Mouse (Mus musculus) heart, postnatal 10 days (tissue): Measurements from ENCODE around the gene Kcng1. TPM values are rescaled to one million over a fixed set of nuclear protein-coding genes. Genes with fewer than 3 reads are reported as not detected.
A peak's percentile ranks its signal among the peaks of the same experiment; 100 is the strongest.

ENCODE experiments used
- DNase-seq, 2 experiments: peaks; one replicate each; pipeline ENCODE4 v3.0.0; 2021
- intact Hi-C: fragments of 180-260 bp; cut with DNase I; formaldehyde crosslinking; loops from one replicate; pipeline ENCODE4 v1.15.1; 2025
- total RNA-seq, 2 experiments: library from RNA; stranded (reverse); gene quantifications; 2 replicates each; pipeline ENCODE4 v1.2.3; 2021

The Kcng1 gene
- total RNA-seq, 2 experiments from 2014 or later = 0.07 to 0.36 TPM

DNA sequence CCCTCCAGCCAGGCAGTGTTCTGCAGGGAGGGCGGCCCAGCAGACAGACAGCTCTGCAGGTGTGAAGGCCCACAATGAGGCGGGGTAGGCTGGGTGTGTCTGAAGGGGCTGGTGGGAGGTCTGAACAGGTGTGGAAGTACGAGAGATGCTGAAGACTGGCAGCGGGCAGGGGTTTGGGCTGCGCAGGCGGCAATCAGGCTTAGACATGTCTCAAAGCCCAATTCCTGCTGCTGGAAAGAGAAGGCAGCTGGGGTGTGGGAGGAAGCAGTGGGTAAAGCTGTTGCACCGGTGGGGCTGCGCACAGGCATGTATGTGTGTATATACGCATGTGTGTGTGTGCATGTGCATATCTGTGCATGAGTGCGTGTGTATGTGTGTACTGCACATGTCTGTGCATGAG, 20.6 kb downstream of the Kcng1 start:
- intact Hi-C loops = no loop called here
- no peak for DNase-seq

DNA sequence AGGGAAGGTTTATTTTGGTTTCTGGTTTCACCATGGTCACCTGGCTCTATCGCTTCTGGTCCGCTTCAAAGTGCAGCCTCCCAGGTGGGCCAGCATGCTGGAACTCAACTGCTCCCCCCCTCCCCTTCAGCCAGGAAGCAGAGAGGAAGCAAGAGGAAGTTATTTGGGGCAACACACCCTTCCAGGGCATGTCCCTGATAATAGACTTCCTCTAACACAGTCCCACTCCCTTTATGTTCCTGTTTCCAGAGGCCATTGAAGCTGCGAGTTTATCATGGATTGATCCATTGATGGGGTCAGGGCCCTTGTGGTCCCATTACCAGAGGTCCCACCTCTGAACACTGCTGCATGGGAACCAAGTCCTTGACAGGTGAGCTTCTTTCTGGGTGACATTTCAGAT, 21.4 kb downstream of the Kcng1 start:
- no peak for DNase-seq
- intact Hi-C loops = no loop called here

DNA sequence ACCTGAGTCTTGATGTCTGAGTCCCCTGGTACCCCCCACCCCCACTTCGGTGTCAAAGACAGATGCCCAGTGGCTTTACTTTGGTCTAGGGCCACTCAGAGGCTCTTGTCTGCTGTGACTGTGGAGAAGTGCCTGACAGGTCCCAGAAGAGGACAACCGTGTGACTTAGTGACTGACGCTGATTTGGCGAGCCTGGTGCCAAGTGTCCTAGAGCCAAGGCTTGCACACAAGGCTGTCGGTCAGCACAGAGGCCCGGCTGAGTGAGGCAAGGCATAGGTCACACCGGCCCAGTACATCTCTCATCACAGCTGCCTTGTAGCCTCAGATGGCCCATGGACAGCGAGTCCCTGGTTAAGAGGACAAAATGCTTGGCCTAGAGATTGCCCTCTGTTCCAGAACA, 22.5 kb downstream of the Kcng1 start:
- intact Hi-C loops = loop anchor here (10.0 kb wide), 1 partner anchor 366 kb away; no protein-coding TSS in a partner anchor
- DNase-seq = peak; percentile 18 to 24

DNA sequence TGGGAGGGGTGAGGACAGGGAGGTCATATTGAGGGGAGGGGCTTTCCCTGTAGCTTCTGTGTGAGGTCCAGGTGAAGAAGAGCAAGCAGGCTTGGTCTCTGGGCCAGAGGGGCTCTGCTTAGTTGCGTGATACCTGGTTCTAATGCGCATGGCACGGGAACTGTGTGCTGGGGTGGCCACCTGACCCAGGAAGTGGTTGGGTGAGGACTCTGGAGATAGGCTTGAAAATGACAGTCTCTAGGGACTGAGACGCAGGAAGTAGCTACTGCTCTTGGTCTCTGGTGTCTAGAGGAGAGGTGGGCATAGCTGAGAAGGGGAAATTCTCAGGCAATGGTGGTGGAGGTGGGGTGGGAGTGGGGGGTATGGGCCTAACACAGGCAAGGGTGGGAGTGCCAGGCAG, 24.3 kb downstream of the Kcng1 start:
- DNase-seq = no peak
- intact Hi-C loops = loop anchor here (10.0 kb wide), 1 partner anchor 368 kb away; no protein-coding TSS in a partner anchor

DNA sequence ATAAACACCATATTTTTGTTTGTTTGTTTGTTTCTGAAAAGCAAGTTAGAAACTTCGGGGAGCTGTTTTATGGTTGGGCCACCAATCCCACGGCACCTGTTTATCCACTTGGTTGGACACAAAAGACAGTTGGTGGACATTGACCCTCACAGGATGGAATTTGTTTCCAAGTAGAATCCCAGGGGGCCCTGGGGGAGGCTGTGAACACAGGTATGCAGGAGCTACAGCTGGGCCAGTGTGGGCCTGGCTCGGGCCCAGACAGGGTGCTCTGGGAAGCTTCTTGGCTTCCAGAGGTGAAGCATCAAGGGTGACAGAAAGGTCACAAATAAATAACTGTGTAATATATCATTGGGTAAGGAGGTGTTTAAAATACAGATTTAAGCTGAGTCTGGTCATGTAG, 25.0 kb downstream of the Kcng1 start:
- intact Hi-C loops = loop anchor here (10.0 kb wide), 1 partner anchor 368 kb away; no protein-coding TSS in a partner anchor
- no peak for DNase-seq

DNA sequence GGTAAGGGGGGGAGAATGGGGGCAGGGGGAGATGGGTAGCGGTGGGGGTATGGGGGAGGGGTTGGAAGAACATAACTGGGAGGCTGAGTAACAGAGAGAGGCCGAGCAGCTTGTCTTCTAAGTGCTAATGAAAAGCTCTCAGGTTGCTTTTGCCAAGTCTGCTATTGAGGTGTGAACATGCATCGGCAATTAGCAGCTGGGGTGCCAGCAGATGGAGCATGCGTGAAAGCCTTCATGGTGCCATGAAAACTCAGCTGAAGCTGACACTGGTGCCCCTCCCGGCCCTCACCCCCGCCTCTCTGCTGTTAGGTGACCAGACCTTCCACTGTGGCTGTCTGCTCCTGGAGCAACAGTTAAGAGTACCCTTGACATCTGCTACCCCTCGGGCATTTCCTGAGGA, 27.7 kb downstream of the Kcng1 start:
- DNase-seq = no peak
- intact Hi-C loops = loop anchor here (10.0 kb wide), 1 partner anchor 371 kb away; no protein-coding TSS in a partner anchor

DNA sequence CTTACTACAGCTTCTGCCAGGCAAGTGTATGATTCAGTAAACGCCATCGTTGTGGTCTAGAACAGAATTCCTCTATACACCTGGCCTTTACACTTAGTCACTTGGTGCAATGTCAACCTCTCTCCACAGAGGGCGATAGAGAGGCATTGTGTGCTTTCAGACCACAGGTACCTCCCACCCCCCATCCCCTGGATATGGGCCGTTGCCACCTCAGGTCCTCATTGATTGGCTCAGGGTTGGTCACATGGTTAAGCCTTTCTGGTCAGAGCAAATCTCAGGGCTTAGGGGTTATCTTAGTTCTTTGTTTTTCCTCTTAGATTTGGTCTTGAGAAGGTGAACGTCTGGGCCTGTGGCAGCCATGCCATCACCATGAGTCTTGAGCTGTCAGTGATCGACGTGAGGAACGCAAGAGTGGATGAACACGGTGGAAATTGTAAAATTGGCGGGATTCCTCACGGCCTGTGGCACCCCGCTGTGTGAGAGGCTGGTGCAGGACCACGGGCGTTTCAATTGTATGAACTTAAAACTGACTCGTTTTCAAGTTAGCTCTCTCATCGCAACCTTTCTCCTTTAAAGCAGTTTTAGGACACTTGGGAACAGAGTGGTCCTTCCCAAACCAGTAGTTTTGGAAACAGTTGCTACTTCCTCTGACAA, 28.8 kb downstream of the Kcng1 start:
- intact Hi-C loops = loop anchor here (10.0 kb wide), 1 partner anchor 372 kb away; no protein-coding TSS in a partner anchor
- DNase-seq = peak in 1 of 2 experiments; percentile 18

DNA sequence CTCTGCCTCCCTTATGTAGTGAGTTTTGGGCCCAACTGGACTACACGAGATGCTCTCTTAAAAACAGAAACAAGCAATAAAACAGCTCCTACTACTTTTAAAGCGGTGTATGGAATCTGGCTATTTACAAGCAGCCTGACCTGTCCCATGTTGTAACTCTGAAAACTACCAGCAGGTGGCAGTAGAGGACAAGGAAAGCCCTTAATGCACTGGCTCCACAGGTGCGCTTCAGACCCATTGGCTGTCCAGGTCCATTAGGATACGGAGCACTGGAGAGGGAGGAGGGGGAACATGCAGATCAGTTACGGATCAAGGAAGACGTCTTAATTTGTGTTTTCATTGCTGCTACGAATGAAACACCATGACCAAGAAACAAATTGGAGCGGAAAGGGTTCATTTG, 31.3 kb downstream of the Kcng1 start:
- intact Hi-C loops = loop anchor here (1.0 to 10.0 kb wide), 2 partner anchors 195 to 375 kb away; no protein-coding TSS in a partner anchor
- DNase-seq = peak; percentile 80 to 93

DNA sequence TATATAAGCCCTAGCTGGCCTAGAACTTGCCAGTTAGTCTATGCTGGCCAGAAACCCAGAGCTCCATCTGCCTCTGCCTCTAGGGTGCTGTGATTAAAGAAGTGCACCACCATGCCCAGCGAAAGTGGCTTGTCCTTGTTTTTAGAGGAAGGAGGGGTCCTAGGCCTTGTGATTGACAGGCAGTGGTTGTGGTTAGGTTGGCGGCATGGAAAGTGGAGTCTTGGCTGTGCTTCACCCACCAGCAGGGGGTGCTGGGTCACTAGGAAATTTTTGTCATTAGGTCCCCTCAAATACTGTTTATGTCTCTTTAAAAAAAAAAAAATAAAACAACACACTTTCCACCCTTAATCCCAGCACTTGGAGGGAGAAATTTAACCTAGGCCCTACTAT, 32.7 kb downstream of the Kcng1 start:
- peak in 1 of 2 experiments; percentile 34 for DNase-seq
- intact Hi-C loops = no loop called here

DNA sequence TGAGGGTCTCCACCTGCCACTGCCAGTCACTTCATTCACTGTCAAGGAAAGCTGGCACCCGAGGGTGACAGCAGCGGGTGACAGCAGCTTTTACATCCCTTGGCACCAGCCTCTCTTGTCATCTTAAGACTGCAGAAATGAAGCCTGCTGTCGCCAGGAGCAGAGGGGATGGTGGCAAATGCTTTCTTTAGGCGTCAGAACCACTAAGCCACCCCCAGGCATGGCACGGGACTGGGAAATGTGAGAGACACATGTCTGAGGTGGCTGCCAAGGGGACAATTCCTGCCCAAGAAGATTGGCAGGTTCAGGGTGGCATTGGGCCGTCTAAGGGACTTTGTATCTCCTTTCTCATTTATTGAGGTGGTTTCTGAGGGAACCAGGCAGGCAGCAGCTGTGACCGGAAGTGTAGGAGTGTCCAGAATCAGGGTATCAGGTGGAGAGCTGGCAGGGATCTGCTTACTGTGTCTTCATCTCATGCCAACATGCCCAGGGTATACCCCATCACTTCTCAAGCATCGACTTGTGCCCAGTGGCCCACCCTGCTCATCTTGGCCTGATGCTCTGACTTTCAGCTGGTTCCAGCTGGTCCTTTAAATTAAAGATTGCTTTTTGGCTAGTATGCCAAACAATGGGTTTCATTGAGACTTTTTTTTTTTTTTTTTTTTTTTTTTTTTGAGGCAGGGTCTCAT, 33.2 kb downstream of the Kcng1 start:
- DNase-seq = no peak
- intact Hi-C loops = no loop called here

DNA sequence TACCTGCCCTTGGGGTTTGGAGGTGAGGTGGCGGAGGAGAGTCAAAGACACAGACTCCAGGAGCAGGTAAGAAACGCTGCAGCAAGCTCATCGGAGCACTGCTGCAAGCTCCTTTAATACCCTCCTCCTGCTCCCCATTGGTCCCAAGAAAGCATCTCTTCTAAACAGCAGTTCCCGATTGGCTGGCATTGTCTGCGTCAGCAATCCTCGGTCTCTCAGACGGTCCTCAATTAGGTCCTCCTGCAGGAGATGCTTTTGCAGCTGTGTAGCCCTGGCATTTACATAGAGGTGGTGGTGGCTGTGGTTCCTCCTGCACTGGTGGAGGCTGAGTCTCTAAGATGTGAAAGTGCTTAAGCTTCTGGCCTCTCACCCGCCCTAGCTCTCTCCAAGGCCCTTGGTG, 36.0 kb downstream of the Kcng1 start:
- intact Hi-C loops = no loop called here

DNA sequence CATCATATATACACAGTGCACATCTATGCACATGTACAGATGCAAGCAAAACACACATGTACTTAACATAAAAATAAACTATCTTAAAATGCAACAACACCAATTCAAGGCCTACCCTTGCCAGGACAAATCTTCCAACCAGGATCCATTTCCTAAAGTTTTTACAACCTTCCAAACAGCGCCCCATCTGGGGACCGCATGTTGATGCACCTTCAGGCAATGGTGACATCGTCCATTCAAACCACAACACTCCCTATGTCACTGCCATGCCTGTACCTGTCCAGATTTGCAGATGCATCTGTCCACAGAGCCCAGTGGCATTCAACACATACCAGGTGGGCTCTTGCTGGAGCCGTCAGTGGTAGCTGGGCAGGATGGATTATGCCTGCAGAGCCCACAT, 38.3 kb downstream of the Kcng1 start:
- DNase-seq = no peak
- intact Hi-C loops = no loop called here

More for the DNA sequence above, 36.0 kb downstream of the Kcng1 start:
- DNase-seq = no peak

DNA sequence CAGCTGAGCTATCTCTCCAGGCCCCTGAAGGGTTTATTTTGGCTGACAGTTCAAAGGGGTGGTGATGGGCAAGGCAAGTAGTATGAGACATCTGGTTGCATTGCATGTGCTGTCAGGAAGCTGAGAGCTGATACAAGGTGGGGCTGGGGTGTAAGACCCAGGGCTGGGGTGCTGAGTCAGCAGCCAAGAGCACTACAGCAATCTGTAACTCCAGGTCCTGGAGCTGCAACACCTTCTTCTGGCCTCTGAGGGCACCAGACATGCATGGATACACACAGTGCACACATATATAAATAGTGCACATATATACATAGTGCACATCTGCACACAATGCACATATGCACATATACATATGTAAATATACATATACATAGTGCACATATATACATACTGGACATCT, 38.7 kb downstream of the Kcng1 start:
- intact Hi-C loops = no loop called here
- DNase-seq = no peak

DNA sequence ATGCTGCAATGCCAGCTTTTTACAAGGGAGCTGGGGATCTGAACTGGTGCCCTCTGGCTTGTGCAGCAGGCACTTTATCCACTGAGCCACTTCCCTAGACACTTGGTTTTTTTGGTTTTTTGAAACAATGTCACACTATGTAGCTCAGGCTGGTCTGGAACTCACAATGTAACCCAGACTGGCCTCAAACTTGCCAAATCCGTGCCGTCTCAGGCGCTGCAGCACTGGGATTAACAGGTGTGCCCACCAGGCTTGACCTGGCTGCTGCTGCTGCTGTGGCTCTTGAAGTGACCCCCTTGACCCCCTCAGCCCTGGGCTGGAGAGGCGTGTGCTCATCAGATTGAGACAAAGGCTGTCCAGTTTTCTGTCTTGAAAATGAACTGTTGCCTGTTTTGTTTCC, 43.2 kb downstream of the Kcng1 start:
- intact Hi-C loops = no loop called here
- no peak for DNase-seq

DNA sequence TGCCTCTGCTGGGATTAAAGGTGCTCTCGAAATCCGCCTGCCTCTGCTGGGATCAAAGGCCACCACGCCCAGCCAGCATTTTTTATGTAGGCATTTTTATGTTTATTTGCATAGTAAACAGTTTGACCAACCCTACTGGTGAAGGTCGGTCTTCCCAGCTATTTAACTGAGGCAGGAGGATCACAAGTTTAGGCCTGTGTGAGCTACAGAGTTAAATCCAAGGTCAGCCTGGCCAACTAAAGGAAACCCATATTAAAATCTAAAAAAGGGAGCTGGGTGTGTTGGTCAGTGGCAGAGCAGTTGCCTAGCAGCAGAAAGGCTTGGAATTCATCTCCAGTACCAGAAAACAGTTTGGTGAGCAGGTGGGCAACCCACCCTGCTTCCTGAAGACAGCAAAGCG, 48.2 kb downstream of the Kcng1 start:
- no peak for DNase-seq
- intact Hi-C loops = no loop called here

DNA sequence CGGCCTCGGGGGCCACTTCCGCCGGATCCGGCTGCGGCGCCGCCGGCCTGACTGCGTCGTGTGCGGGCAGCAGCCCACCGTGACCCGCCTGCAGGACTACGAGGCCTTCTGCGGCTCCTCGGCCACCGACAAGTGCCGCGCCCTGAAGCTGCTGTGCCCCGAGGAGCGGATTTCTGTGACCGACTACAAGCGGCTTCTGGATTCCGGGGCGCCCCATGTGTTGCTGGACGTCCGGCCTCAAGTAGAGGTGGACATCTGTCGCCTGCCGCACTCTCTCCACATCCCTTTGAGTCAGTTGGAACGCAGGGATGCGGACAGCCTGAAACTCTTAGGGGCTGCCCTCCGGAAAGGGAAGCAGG, 50.1 kb downstream of the Kcng1 start:
- intact Hi-C loops = no loop called here
- DNase-seq = no peak

DNA sequence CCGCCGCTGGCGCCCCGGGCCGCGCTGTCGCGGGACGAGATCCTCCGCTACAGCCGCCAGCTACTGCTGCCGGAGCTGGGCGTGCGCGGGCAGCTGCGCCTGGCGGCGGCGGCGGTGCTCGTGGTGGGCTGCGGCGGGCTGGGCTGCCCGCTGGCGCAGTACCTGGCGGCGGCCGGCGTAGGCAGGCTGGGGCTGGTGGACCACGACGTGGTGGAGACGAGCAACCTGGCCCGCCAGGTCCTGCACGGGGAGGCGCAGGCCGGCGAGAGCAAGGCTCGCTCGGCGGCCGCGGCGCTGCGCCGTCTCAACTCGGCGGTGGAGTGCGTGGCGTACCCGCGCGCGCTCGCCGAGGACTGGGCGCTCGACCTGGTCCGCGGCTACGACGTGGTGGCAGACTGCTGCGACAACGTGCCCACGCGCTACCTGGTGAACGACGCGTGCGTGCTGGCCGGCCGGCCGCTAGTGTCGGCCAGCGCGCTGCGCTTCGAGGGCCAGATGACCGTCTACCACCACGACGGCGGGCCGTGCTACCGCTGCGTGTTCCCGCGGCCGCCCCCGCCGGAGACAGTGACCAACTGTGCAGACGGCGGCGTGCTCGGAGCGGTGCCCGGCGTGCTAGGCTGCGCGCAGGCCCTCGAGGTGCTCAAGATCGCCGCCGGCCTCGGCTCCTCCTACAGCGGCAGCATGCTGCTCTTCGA, 50.6 kb downstream of the Kcng1 start:
- DNase-seq = peak; percentile 13 to 39
- intact Hi-C loops = no loop called here

DNA sequence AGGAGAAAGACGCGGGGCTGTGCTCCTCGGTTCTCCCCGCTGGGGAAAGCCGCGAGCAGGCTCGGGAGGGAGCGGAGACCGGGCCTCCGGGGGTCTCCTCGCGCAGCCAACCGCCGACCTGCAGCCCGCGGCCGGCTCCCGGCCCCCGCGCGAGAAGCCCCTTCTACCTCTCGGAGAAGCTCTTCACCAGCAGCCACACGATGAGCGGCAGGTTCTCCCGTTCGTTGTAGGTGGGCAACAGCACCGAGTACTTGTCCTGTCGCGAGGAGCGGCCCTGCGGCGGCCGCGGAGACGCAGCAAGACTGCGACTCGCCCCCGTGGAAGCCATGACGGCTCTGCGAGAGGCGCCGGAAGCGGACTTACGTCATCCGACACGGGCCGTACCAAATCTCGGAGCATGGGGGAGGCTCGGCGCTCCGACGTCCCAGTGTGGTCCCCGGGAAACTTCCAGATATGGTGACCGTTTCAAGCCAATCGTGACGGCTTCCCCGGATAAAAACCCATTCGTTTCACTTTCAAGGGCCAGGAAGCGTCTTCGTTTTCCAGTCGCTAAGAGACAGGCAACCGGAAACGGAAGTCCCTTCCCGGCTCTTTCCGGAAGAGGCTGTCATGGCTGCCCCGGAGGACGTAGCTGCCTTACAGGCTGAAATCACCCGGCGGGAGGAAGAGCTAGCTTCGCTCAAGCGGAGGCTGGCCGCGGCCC, 51.4 kb downstream of the Kcng1 start, which contains the start of the genes Gm20716, Dpm1 and Mocs3:
Gm20716 (minus strand) TSS at position 339 of the 703 bp plus-strand sequence.
Dpm1 (minus strand) TSS at position 566 of the 703 bp plus-strand sequence.
Mocs3 (plus strand) TSS at position 597 of the 703 bp plus-strand sequence.
- intact Hi-C loops = no loop called here

DNA sequence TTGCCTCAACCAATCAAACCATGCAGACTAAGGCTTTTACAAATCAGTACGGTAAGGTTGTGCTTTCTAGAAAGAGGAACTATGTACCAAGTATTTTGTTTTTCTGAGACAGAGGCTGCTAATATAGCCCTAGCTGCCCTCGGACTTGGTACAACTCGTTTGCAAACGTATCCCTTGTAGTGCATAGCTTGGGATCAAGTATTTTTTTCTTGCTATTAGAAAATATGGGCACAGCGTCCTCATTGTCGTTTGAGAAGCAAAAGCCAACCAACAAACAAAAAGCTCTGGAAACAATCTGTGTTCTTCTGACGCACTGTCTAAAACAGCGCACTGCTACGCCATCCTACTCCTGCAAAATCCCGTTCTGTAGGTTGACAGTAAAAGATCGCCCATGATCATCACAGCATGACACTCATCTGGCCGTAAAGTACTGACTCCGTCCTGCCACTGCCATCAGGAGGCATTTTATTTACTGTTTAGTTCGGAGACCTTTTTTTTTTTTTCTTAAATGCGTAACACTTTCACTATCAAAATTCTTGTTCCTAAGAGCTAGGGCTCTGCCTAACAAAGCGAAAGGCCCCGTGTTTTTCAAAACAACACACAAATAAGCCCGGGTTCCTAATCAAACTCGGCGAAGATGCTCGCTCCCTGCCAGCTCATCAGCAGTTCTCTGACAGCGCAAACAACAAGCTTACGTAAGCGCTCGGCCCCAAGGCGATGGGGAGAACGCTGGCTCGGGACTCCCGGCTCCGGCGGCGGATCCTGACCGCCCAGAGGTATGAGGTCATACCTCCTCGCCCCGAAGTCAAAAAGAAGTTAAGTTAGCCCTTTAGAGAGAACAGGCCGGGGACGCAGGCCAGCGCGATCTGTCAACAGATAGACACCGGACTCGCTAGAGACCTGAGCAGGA, 52.2 kb downstream of the Kcng1 start:
- intact Hi-C loops = no loop called here
- peak; percentile 42 to 55 for DNase-seq

More for the DNA sequence above, 51.4 kb downstream of the Kcng1 start, which contains the start of the genes Gm20716, Dpm1 and Mocs3:
- DNase-seq = peak; percentile 92 to 93

DNA sequence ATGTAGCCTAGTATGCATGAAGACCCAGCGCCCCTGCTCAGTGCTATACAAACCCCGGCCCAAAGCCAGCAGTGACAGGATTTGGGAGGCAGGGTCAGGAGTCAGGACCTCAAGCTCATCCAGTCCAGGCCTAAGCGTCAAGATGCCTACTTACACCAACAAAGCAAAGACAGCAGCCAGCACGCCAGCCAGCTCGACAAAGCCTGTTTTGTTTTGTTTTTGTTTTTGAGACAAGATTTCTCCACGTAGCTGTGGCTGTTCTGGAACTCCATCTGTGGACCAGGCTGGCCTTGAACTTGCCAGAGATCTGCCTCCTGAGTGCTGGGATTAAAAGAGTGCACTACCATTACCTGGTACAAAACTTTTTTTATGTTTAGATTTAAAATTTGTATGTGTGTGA, 58.2 kb downstream of the Kcng1 start:
- intact Hi-C loops = no loop called here
- no peak for DNase-seq
